Mouse (Mus musculus) cerebellum, adult 2 months (tissue): Measurements from ENCODE around the gene Thsd7b.

Source experiments
- CTCF ChIP-seq: fragments of 200-500 bp; IDR thresholded peaks from 2 replicates; pipeline ENCODE4 v1.5.1; 2011; ENCODE audit warnings: low read depth, mild to moderate bottlenecking, control low read depth, low read length, moderate library complexity, borderline replicate concordance; ENCODE audit not compliant: insufficient read depth
- POLR2A ChIP-seq: fragments of 200-500 bp; IDR thresholded peaks from 2 replicates; pipeline ENCODE4 v1.6.1; 2011; ENCODE audit warnings: low read length, control low read depth, borderline replicate concordance; ENCODE audit not compliant: insufficient read depth

DNA sequence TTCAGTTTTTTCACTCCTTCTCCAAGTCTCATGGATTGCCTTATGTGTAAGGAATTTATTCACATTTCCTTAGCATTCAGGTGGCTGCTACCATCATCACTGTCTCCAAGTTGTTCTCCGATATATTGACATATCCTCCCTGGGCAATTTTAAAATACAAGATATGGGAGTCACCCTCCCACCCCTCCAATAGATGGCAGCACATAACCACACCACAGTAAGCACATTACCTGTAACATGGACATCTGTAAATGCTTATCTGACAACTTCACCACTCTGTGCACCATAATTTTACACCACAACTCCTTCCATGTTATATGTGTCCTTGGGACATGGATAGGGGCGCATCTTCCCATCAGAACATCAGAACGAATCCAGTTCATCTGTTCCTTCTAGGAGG is 218.0 kb downstream of the Thsd7b start:
- TF ChIP-seq POLR2A, result no peak
- no peak for TF ChIP-seq CTCF
